Mouse (Mus musculus) neural tube, embryonic 12.5 days (tissue): ENCODE results near the gene Itpkc. TPM values are rescaled to one million over a fixed set of nuclear protein-coding genes. Genes with fewer than 3 reads are reported as not detected.
A peak's percentile ranks its signal among the peaks of the same experiment; 100 is the strongest.

Experiments
- ATAC-seq: fragments of 200-750 bp; cut with Nextera tagmentation; 2 replicates; pipeline ENCODE4 v1.8.0; 2017; ENCODE audit warnings: low read depth, mild to moderate bottlenecking, moderate TSS enrichment, moderate library complexity; ENCODE audit not compliant: low FRiP score
- H3K27ac ChIP-seq: fragments of 300-500 bp; sonication (generic); 2 replicates; pipeline ENCODE4 v1.5.1; 2016
- H3K27me3 ChIP-seq: fragments of 300-500 bp; sonication (generic); replicated peaks from 2 replicates; pipeline ENCODE4 v1.6.1; 2016; ENCODE audit warnings: mild to moderate bottlenecking
- H3K36me3 ChIP-seq: fragments of 300-500 bp; sonication (generic); 2 replicates; pipeline ENCODE4 v1.6.1; 2016; ENCODE audit warnings: mild to moderate bottlenecking
- H3K4me1 ChIP-seq: fragments of 300-500 bp; sonication (generic); 2 replicates; pipeline ENCODE4 v1.6.1; 2016
- H3K4me2 ChIP-seq: fragments of 300-500 bp; sonication (generic); replicated peaks from 2 replicates; pipeline ENCODE4 v1.6.1; 2016; ENCODE audit warnings: mild to moderate bottlenecking
- H3K4me3 ChIP-seq: fragments of 300-500 bp; sonication (generic); 2 replicates; pipeline ENCODE4 v1.5.1; 2016
- H3K9ac ChIP-seq: fragments of 300-500 bp; sonication (generic); 2 replicates; pipeline ENCODE4 v1.6.1; 2016; ENCODE audit warnings: mild to moderate bottlenecking
- H3K9me3 ChIP-seq: fragments of 300-500 bp; sonication (generic); 2 replicates; pipeline ENCODE4 v1.6.1; 2016; ENCODE audit warnings: mild to moderate bottlenecking
- WGBS: fragments of 180-500 bp; shearing (Covaris S2); methylation state at CpG from one replicate; pipeline ENCODE4 v1.1.7; 2016; 5-methylcytosine and 5-hydroxymethylcytosine counted together
- polyA plus RNA-seq: library from polyadenylated mRNA; unstranded; fragments of >200 nt; fragmentation: Nextera tagmentation; extraction: Ambion mirVana; gene quantifications from 2 replicates; pipeline ENCODE4 v1.2.1, GENCODE M21; 2016

Itpkc gene
- polyA plus RNA-seq, 1 experiment from 2014 or later, result 10.4 TPM

DNA sequence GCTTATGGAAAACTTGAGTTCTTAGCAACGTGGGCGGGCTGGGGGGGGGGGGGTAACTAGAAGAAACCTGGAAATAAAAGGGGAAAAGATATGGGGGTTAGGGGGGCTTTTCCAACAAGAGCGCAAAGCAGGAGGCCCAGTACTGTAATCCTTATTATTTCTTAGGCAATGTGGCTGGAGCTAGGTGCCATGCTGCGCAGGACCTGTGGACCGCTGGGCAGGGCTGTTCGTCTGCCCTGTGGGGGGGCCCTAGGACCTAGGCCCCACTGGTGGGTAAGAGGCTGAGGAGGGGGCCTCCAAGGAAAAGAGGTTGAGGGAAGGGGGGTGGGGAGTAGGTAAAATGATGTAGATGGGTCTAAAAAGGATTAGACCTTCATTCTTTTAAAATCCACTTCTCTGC is 4.8 kb upstream of the Itpkc start:
- Histone ChIP-seq H3K27me3 (no peaks in the 10 kb centered on the region), H3K4me1 (peaks cover 17% of the 10 kb centered on the region), H3K9ac (peak overlapping the region; percentile 60), H3K4me2 (peak overlapping the region; percentile 68), H3K36me3 (no peaks in the 10 kb centered on the region), H3K9me3 (no peaks in the 10 kb centered on the region), H3K4me3 (peak overlapping the region; percentile 52), H3K27ac (peak overlapping the region; percentile 37; the same call in 1 of the 2 replicates)
- peak; percentile 39; the same call in 1 of the 2 replicates for ATAC-seq
- 3% methylated on average over 6 of the region's 6 CpGs for WGBS

DNA sequence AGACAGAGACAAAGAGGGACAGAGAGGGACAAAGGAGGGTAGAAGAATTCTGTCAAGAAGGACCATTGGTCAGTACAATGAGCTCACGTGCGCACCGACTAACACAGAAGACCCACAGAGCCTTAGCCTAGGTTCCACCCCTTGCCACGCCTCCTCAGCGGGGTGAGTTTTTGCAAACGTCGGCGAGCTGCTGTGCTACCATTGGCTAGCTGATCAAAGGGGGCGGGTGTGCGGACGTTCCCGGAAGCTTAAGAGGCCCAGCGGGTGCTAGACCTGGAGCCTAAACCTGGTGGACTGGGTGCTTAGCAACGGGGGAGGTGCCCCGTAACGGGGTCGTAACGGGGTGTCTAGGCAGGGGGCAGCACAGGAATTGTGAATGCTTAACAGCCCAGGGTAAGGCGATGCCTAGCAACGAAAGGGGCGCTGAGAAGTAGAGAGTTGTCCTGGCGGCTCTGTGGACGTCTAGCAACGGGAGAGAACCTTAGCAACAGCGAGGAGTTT is 4.4 kb upstream of the Itpkc start, which contains the start of gene Coq8b:
Coq8b (plus strand) TSS at position 243 of the 501 bp plus-strand sequence.
- Histone ChIP-seq H3K36me3 (no peaks in the 10 kb centered on the region), H3K4me2 (peak within 1 kb of the TSS; percentile 68), H3K4me1 (peaks cover 18% of the 10 kb centered on the region), H3K9me3 (no peaks in the 10 kb centered on the region), H3K27me3 (no peaks in the 10 kb centered on the region), H3K27ac (peak within 1 kb of the TSS; percentile 37; the same call in 1 of the 2 replicates), H3K4me3 (peak within 1 kb of the TSS; percentile 52), H3K9ac (peak within 1 kb of the TSS; percentile 60)
- peak; percentile 91 for ATAC-seq
- WGBS, result under 1% methylated on average over 25 of the region's 25 CpGs

DNA sequence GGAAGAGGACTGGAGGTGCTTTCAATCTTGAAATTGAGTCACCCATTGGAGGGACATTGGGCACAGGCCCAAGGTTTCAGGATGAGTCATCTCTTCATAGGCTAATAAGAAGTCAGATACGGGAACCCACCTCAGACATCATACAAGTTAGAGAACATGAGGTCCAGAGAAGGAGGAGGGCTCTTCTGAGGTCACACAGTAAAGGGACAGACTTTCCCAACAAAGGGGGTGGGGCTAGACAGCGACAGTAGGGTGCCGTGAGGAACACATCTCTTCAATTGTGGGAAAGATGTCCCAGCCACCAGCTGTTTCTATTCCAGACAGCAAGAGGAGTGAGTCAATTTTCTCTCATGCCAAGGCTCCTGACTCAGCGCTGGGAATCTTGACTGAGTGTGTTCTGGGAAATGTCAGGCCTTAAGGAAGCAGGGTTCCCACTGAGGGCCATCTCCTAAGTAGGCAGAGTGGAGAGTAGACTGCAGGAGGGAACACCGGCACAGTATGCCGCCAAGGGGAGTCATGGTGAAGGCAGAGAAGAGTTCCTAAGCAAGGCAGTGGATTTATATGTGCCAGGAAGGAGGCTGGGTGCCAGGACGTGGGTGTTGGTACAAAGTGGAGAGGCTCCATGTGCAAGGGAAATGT is 3.4 kb upstream of the Itpkc start:
- ATAC-seq, result no peak
- Histone ChIP-seq H3K36me3 (no peaks in the 10 kb centered on the region), H3K4me1 (peaks cover 29% of the 10 kb centered on the region), H3K27me3 (no peaks in the 10 kb centered on the region), H3K4me3 (no peak overlapping the region), H3K9me3 (no peaks in the 10 kb centered on the region), H3K27ac (no peak overlapping the region), H3K4me2 (no peak overlapping the region), H3K9ac (no peak overlapping the region)
- 74% methylated on average over 7 of the region's 7 CpGs for WGBS

DNA sequence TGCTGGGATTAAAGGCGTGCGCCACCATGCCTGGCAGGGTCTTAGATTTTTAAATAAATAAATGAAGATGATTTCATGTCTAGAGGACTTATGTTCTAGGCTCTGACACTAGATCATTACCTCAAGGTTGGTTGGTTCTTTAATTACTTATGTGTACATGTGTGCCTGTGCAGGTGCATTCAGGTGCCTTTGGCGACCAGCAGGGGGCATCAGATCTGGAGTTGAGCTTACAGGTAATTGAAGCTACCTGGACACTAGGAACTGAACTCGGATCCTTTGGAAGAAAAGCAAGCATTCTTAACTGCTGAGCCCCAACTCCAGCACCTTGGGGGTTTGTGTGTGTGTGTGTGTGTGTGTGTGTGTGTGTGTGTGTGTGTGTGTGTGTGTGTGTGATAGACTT is 2.3 kb upstream of the Itpkc start:
- no peak overlapping the region for H3K4me2 ChIP-seq
- H3K4me3 ChIP-seq, result no peak overlapping the region
- 76% methylated on average over 4 of the region's 4 CpGs for WGBS
- peaks cover 39% of the 10 kb centered on the region for H3K4me1 ChIP-seq
- no peaks in the 10 kb centered on the region for H3K27me3 ChIP-seq
- no peaks in the 10 kb centered on the region for H3K9me3 ChIP-seq
- no peak for ATAC-seq
- H3K27ac ChIP-seq, result no peak overlapping the region
- no peak overlapping the region for H3K9ac ChIP-seq
- H3K36me3 ChIP-seq, result no peaks in the 10 kb centered on the region

DNA sequence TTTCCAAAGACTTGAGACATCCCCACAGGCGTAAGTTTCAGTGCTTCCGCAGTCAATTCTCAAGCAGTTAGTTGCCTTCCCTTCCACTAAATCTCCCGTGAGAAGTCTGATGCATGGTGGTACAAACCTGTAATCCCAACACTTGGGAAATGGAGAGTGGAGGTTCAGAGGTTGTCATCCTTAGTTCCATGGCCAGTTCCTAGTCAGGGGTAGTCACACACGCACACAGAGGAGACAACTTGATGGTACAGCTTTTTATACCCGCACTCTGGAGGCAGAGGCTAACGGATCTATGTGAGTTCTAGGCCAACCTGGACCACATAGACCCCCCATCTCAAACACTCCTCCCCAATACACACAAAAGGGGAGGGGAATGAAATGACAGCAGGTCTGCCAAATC is 404 bp upstream of the Itpkc start:
- H3K4me3 ChIP-seq, result peak overlapping the region; percentile 86
- H3K9ac ChIP-seq, result peak overlapping the region; percentile 83
- no peaks in the 10 kb centered on the region for H3K27me3 ChIP-seq
- H3K4me2 ChIP-seq, result peak overlapping the region; percentile 89
- no peak overlapping the region for H3K27ac ChIP-seq
- H3K9me3 ChIP-seq, result no peaks in the 10 kb centered on the region
- 18% methylated on average over 6 of the region's 6 CpGs for WGBS
- peaks cover 56% of the 10 kb centered on the region for H3K4me1 ChIP-seq
- ATAC-seq, result no peak
- no peaks in the 10 kb centered on the region for H3K36me3 ChIP-seq

DNA sequence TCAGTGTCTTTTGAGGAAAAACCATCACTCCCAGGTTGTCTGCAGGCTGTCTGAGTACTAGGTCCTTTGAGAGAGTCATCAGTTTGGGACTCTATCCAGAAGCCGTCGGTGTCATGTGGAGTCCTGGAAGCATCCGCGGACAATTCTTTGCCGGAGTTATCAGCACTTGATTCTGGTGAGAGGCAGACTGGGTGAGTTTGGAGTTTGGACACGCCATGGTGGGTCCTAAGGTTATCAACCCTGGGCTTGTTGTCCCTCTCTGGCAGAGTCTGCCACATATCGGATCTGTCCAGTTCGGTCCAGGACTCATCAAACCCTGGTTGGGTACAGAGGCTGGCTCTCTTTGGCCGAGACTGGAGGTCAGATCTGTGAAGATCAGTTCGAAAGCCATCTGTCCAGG is 785 bp downstream of the Itpkc start:
- Histone ChIP-seq H3K4me3 (peak overlapping the region; percentile 86), H3K4me1 (peaks cover 52% of the 10 kb centered on the region), H3K36me3 (no peaks in the 10 kb centered on the region), H3K27ac (no peak overlapping the region), H3K27me3 (no peaks in the 10 kb centered on the region), H3K9me3 (no peaks in the 10 kb centered on the region), H3K4me2 (peak overlapping the region; percentile 89), H3K9ac (peak overlapping the region; percentile 83)
- peak; percentile 0; the same call in 1 of the 2 replicates for ATAC-seq
- WGBS, result 6% methylated on average over 10 of the region's 10 CpGs

DNA sequence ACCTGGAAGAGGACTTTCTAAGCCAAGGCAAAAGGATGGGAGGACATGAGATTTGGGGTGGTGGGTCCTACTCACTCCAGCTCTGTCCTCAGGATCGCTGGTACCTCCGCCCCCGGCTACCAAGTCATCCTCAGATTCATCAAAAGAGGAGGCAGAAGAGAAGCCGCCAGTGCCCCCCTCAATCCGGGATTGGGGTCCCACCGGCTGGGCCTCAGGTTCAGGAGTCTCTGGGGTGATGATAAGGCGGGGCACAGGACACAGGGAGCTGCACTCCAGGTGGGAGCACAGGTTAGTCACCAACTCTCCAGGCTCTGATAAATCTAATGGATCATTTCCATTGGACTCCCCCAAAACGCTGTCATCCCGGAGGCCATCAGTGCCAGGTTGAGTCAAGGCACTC is 1.2 kb downstream of the Itpkc start:
- peaks cover 52% of the 10 kb centered on the region for H3K4me1 ChIP-seq
- no peak for ATAC-seq

DNA sequence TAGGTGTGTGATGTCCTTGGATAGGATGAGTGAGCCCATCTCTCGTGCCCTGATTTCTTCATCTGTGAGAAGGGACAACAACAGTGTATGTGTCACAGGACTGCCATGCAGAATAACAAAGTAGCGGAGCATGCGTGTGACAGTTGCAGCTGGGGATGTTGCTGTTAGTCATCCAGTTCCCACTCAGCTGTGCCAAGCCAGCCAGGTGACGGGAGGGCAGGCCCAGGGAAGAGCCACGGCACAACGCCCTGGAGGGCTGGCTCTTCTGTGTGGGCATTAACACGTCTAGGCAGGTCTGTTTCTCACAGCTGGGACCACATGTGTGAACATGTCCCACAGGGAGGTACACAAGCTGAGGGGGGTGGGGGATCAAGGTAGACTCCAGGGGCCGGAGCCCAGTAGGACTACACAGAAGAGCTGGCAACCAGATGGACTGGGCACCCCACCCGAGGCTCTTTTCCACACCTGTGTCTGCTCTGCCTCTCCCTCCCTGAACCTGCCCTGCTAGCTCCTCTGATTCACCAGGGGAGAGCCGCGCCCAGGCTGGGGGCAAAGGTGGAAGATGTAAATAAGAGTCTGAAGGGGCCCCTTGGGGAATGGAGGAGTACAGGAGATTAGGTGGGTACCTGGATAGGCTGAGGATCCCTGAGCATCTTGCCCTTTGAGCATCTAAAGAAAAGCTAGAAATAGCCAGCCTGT is 3.4 kb downstream of the Itpkc start:
- no peak for ATAC-seq
- 76% methylated on average over 11 of the region's 11 CpGs for WGBS
- H3K4me3 ChIP-seq, result no peak overlapping the region
- peaks cover 52% of the 10 kb centered on the region for H3K4me1 ChIP-seq
- H3K9ac ChIP-seq, result peak overlapping the region; percentile 83
- peak overlapping the region; percentile 89 for H3K4me2 ChIP-seq
- no peaks in the 10 kb centered on the region for H3K9me3 ChIP-seq
- H3K36me3 ChIP-seq, result 0 out of 2 replicates have a peak, but pooled peaks cover 1% of the 10 kb centered on the region
- H3K27me3 ChIP-seq, result no peaks in the 10 kb centered on the region
- no peak overlapping the region for H3K27ac ChIP-seq

More for the DNA sequence above, 1.2 kb downstream of the Itpkc start:
- Histone ChIP-seq H3K27me3 (no peaks in the 10 kb centered on the region), H3K9me3 (no peaks in the 10 kb centered on the region), H3K4me3 (peak overlapping the region; percentile 86), H3K27ac (no peak overlapping the region), H3K9ac (peak overlapping the region; percentile 83), H3K36me3 (no peaks in the 10 kb centered on the region), H3K4me2 (peak overlapping the region; percentile 89)
- WGBS, result 33% methylated on average over 9 of the region's 9 CpGs

DNA sequence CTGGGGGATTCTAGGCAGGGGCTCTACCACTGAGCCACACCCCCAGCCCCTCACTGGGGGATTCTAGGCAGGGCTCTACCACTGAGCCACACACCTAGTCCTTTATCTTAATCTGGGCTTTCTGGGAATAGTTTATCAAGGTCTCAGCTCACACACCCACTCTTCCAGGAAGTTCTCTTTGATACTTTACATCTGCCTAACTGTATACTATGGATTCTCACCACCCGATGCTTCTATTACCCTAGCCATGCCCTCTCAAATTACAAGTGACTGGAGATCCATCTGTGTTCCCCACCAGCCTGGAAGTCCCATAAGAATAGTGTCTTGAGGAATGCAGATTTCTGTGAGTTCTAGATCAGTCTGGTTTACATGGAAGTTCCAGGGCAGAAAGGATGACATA is 5.9 kb downstream of the Itpkc start:
- no peak for ATAC-seq
- peaks cover 41% of the 10 kb centered on the region for H3K4me1 ChIP-seq
- no peaks in the 10 kb centered on the region for H3K27me3 ChIP-seq
- 80% methylated on average over 1 of the region's 1 CpGs for WGBS
- H3K27ac ChIP-seq, result no peak overlapping the region
- no peak overlapping the region for H3K4me3 ChIP-seq
- no peaks in the 10 kb centered on the region for H3K9me3 ChIP-seq
- no peak overlapping the region for H3K9ac ChIP-seq
- no peak overlapping the region for H3K4me2 ChIP-seq
- H3K36me3 ChIP-seq, result peaks cover 12% of the 10 kb centered on the region; the same call in 1 of the 2 replicates

DNA sequence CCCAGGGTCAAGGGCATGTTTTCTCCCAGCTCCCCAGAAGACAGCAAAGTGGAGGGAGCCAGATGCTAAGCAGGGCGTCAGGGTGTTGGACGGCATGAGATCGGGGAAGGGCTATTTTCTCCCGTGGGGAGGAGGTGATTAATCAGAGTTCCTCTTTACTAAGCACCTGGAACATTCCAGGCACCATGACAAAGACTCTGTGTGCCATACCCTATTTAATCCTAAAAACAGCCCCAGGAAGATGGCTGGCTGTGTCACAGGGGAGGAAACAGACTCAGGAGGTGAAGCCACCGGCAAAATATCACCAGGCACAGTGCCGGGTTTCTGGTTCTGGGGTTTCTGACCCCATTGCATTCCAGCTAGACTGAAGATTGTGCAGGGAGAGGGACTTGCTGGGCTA is 6.5 kb downstream of the Itpkc start:
- Histone ChIP-seq H3K27ac (no peak overlapping the region), H3K4me1 (peaks cover 35% of the 10 kb centered on the region), H3K9ac (no peak overlapping the region), H3K4me2 (no peak overlapping the region), H3K9me3 (no peaks in the 10 kb centered on the region), H3K36me3 (peaks cover 18% of the 10 kb centered on the region), H3K27me3 (no peaks in the 10 kb centered on the region), H3K4me3 (no peak overlapping the region)
- ATAC-seq, result no peak
- 85% methylated on average over 6 of the region's 6 CpGs for WGBS

DNA sequence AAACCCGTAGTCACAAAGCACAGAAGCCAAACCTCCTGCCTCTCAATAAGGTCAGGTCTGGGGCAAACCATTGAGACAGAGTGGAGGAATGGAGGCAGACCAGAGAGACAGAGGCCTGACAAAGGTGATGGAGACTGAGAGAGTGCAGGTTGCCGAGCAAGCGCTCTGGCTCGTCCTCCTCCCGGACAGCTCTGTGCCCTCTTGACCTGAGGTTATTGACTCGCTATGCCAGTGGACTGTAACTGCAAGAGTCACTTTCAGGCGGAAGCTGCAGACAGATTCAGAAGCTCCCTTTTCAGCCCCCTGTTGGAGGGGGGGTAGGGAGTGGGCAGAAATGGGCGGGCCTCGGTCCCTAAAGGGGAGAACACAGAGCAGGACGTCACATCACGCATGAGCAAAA is 8.5 kb downstream of the Itpkc start:
- peaks cover 33% of the 10 kb centered on the region for H3K36me3 ChIP-seq
- WGBS, result 71% methylated on average over 11 of the region's 11 CpGs
- no peak overlapping the region for H3K4me2 ChIP-seq
- peaks cover 15% of the 10 kb centered on the region for H3K4me1 ChIP-seq
- H3K27me3 ChIP-seq, result no peaks in the 10 kb centered on the region
- no peak overlapping the region for H3K27ac ChIP-seq
- H3K9ac ChIP-seq, result no peak overlapping the region
- no peaks in the 10 kb centered on the region for H3K9me3 ChIP-seq
- no peak overlapping the region for H3K4me3 ChIP-seq
- ATAC-seq, result no peak

DNA sequence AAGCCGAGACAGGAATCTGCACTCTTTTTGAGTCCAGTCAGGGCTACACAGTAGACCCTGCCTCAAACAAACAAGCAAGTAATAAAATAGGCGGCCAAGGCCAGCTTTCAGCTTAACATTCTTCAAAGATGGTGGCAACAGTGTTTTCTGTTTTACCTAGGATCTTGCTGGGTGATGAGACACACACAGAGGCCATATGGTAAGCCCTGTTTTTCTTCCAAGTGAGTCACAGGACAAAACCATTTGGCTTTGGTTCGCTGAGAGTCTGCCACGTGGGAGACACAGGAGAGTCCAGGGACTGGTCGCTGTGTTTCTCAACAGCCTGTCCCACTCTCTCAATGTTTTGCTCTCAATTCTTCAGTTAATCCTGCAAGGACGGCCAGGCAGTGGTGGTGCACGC is 9.9 kb downstream of the Itpkc start:
- Histone ChIP-seq H3K9me3 (no peaks in the 10 kb centered on the region), H3K9ac (no peak overlapping the region), H3K4me3 (no peak overlapping the region), H3K4me1 (0 out of 2 replicates have a peak, but pooled peaks cover 2% of the 10 kb centered on the region), H3K27ac (no peak overlapping the region), H3K36me3 (peaks cover 43% of the 10 kb centered on the region), H3K27me3 (no peaks in the 10 kb centered on the region), H3K4me2 (no peak overlapping the region)
- 79% methylated on average over 7 of the region's 7 CpGs for WGBS
- ATAC-seq, result no peak
